Mouse (Mus musculus): Measurements from ENCODE around the gene Gm42957.

DNA sequence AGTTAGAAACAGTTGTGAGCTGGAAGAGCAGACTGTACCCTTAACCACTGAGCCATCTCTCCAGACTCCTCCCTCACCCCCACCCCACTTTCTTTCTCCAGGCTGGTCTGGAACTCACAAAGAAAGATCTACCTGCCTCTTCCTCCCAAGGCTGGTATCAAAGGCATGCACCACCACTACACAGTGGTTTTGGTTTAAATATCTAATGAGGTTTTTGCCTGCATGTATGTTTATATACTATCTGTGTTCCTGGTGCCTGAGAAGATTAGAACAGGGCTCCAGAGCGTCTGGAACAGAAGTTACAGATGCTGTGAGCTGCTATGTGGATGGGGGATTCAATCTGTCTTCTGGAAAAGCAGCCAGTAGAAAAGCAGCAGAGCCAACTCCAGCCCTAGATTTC is 1.3 kb upstream of the Gm42957 start:
- TF ChIP-seq CTCF (IDR thresholded peaks at IDR 0.05; ENCODE audit: control insufficient read depth, insufficient read depth, insufficient read length) = no peak
- no peak for TF ChIP-seq MYOG (IDR thresholded peaks at IDR 0.05; ENCODE audit: control insufficient read depth, extremely low read depth, insufficient read length)
- TF ChIP-seq MAX (IDR thresholded peaks at IDR 0.05) = no peak
- no peak for TF ChIP-seq FOSL1 (IDR thresholded peaks at IDR 0.05; ENCODE audit: insufficient read depth, low read length, poor library complexity, severe bottlenecking)
- TF ChIP-seq USF1 (IDR thresholded peaks at IDR 0.05; ENCODE audit: low read depth) = no peak
